Mouse (Mus musculus): ENCODE data around the gene Tesk1.

GRCm38 (mm10) chr4:43492101-43492820, 50.5 kb downstream of the Tesk1 start:
- TF ChIP-seq TAL1 (IDR thresholded peaks at IDR 0.05; ENCODE audit: low read length) (no peak), GATA1 (IDR thresholded peaks at IDR 0.05; ENCODE audit: low read length) (no peak)

Measured in erythroblast, embryonic 14.5 days (primary cell).